Mouse (Mus musculus) lung, embryonic 16.5 days (tissue): ENCODE measurements around the gene Usp53. TPM values are rescaled to one million over a fixed set of nuclear protein-coding genes. Genes with fewer than 3 reads are reported as not detected.
"Not testable (repeated sequence)": the region's sequence is repeated elsewhere in the genome, so short reads cannot be mapped to it uniquely, and the experiment has no call there.

Source experiments
- ATAC-seq: fragments of 200-750 bp; cut with Nextera tagmentation; 2 replicates; pipeline ENCODE4 v1.8.0; 2017; ENCODE audit warnings: low read depth, mild to moderate bottlenecking, moderate library complexity
- H3K27ac ChIP-seq: fragments of 300-500 bp; sonication (generic); 2 replicates; pipeline ENCODE4 v1.5.1; 2014; ENCODE audit warnings: mild to moderate bottlenecking, control low read depth, low read length
- H3K27me3 ChIP-seq: fragments of 300-500 bp; sonication (generic); 2 replicates; pipeline ENCODE4 v1.6.1; 2014; ENCODE audit warnings: low read depth, low read length, mixed read lengths; ENCODE audit not compliant: control insufficient read depth, insufficient read depth
- H3K36me3 ChIP-seq: fragments of 300-500 bp; sonication (generic); 2 replicates; pipeline ENCODE4 v1.6.1; 2014; ENCODE audit warnings: low read length; ENCODE audit not compliant: control insufficient read depth, insufficient read depth
- H3K4me1 ChIP-seq: fragments of 300-500 bp; sonication (generic); replicated peaks from 2 replicates; pipeline ENCODE4 v1.6.1; 2014; ENCODE audit warnings: low read length, mixed read lengths; ENCODE audit not compliant: control insufficient read depth, insufficient read depth
- H3K4me2 ChIP-seq: fragments of 300-500 bp; sonication (generic); 2 replicates; pipeline ENCODE4 v1.6.1; 2014; ENCODE audit warnings: low read depth, low read length, control low read depth
- H3K4me3 ChIP-seq: fragments of 300-500 bp; sonication (generic); 2 replicates; pipeline ENCODE4 v1.5.1; 2014; ENCODE audit warnings: mild to moderate bottlenecking, low read length, control low read depth
- H3K9ac ChIP-seq: fragments of 300-500 bp; sonication (generic); 2 replicates; pipeline ENCODE4 v1.6.1; 2014; ENCODE audit warnings: low read length, control low read depth
- H3K9me3 ChIP-seq: fragments of 300-500 bp; sonication (generic); 2 replicates; pipeline ENCODE4 v1.6.1; 2016; ENCODE audit warnings: low read length; ENCODE audit not compliant: control insufficient read depth
- WGBS: fragments of 180-500 bp; shearing (Covaris S2); extraction: QIAGEN DNeasy Blood & Tissue Kit; methylation state at CpG from one replicate; pipeline ENCODE4 v1.1.7; 2014; 5-methylcytosine and 5-hydroxymethylcytosine counted together
- polyA plus RNA-seq: library from polyadenylated mRNA; unstranded; fragments of >200 nt; fragmentation: Nextera tagmentation; extraction: Ambion mirVana; gene quantifications from 2 replicates; pipeline ENCODE4 v1.2.1, GENCODE M21; 2015

The Usp53 gene
- polyA plus RNA-seq, 1 experiment from 2014 or later: 6.2 TPM

- H3K36me3 ChIP-seq: peaks cover 6% of the 10 kb centered on the region; the same call in 1 of the 2 replicates
- H3K4me3 ChIP-seq: no peak overlapping the region
- no peak for ATAC-seq
- no peaks in the 10 kb centered on the region for H3K4me1 ChIP-seq
- H3K9ac ChIP-seq: no peak overlapping the region
- WGBS: 68% methylated on average over 3 of the region's 3 CpGs
- no peak overlapping the region for H3K27ac ChIP-seq
- no peak overlapping the region for H3K4me2 ChIP-seq
- no peaks in the 10 kb centered on the region for H3K27me3 ChIP-seq
- H3K9me3 ChIP-seq: no peaks in the 10 kb centered on the region
Observed at GRCm38 (mm10) chr3:122972126-122972822, 12.0 kb downstream of the Usp53 start.

GRCm38 (mm10) chr3:122968391-122968790, 15.9 kb downstream of the Usp53 start:
- WGBS: 86% methylated on average over 9 of the region's 9 CpGs
- Histone ChIP-seq H3K27ac (no peak overlapping the region), H3K4me2 (no peak overlapping the region), H3K4me3 (no peak overlapping the region), H3K27me3 (no peaks in the 10 kb centered on the region), H3K9ac (no peak overlapping the region), H3K4me1 (no peaks in the 10 kb centered on the region), H3K36me3 (peaks cover 6% of the 10 kb centered on the region; the same call in 1 of the 2 replicates), H3K9me3 (no peaks in the 10 kb centered on the region)
- ATAC-seq: no peak

- Histone ChIP-seq H3K4me1 (no peaks in the 10 kb centered on the region), H3K27ac (no peak overlapping the region), H3K9ac (no peak overlapping the region), H3K36me3 (peaks cover 6% of the 10 kb centered on the region; the same call in 1 of the 2 replicates), H3K4me3 (no peak overlapping the region), H3K27me3 (no peaks in the 10 kb centered on the region), H3K4me2 (no peak overlapping the region), H3K9me3 (no peaks in the 10 kb centered on the region)
- 65% methylated on average over 5 of the region's 5 CpGs for WGBS
- no peak for ATAC-seq
Observed at GRCm38 (mm10) chr3:122964301-122964700, 20.0 kb downstream of the Usp53 start.

- Histone ChIP-seq H3K9me3 (no peaks in the 10 kb centered on the region), H3K27ac (no peak overlapping the region), H3K4me2 (no peak overlapping the region), H3K36me3 (no peaks in the 10 kb centered on the region; the same call in 1 of the 2 replicates), H3K4me1 (no peaks in the 10 kb centered on the region), H3K9ac (no peak overlapping the region), H3K27me3 (no peaks in the 10 kb centered on the region), H3K4me3 (no peak overlapping the region)
- WGBS: 74% methylated on average over 2 of the region's 2 CpGs
- ATAC-seq: no peak
Observed at GRCm38 (mm10) chr3:122950129-122950528, 34.2 kb downstream of the Usp53 start.

GRCm38 (mm10) chr3:122943387-122943890, 40.9 kb downstream of the Usp53 start:
- no peaks in the 10 kb centered on the region for H3K36me3 ChIP-seq
- H3K4me3 ChIP-seq: no peak overlapping the region
- H3K27me3 ChIP-seq: no peaks in the 10 kb centered on the region
- H3K4me1 ChIP-seq: no peaks in the 10 kb centered on the region
- H3K9ac ChIP-seq: no peak overlapping the region
- no peak for ATAC-seq
- 63% methylated on average over 6 of the region's 6 CpGs for WGBS
- H3K27ac ChIP-seq: no peak overlapping the region
- H3K4me2 ChIP-seq: no peak overlapping the region
- no peaks in the 10 kb centered on the region for H3K9me3 ChIP-seq

GRCm38 (mm10) chr3:122939215-122939614, 45.1 kb downstream of the Usp53 start:
- WGBS: 62% methylated on average over 2 of the region's 2 CpGs
- Histone ChIP-seq H3K27ac (no peak overlapping the region), H3K36me3 (no peaks in the 10 kb centered on the region), H3K4me2 (no peak overlapping the region), H3K9me3 (no peaks in the 10 kb centered on the region), H3K9ac (no peak overlapping the region), H3K27me3 (no peaks in the 10 kb centered on the region), H3K4me1 (no peaks in the 10 kb centered on the region), H3K4me3 (no peak overlapping the region)
- ATAC-seq: no peak

- not testable (repeated sequence) for H3K27me3 ChIP-seq, H3K4me2 ChIP-seq, H3K36me3 ChIP-seq, H3K9ac ChIP-seq, H3K4me3 ChIP-seq, ATAC-seq, H3K9me3 ChIP-seq, H3K4me1 ChIP-seq, H3K27ac ChIP-seq
- 81% methylated on average over 13 of the region's 13 CpGs for WGBS
Observed at GRCm38 (mm10) chr3:122937176-122937575, 47.1 kb downstream of the Usp53 start.

GRCm38 (mm10) chr3:122932466-122932865, 51.8 kb downstream of the Usp53 start:
- H3K9me3 ChIP-seq: no peaks in the 10 kb centered on the region
- H3K4me2 ChIP-seq: no peak overlapping the region
- H3K4me3 ChIP-seq: no peak overlapping the region
- H3K27ac ChIP-seq: no peak overlapping the region
- H3K4me1 ChIP-seq: no peaks in the 10 kb centered on the region
- H3K9ac ChIP-seq: no peak overlapping the region
- no peaks in the 10 kb centered on the region for H3K27me3 ChIP-seq
- H3K36me3 ChIP-seq: no peaks in the 10 kb centered on the region
- WGBS: 85% methylated on average over 1 of the region's 1 CpGs
- ATAC-seq: no peak

- Histone ChIP-seq H3K36me3 (no peaks in the 10 kb centered on the region), H3K9me3 (no peaks in the 10 kb centered on the region), H3K27ac (no peak overlapping the region), H3K4me2 (no peak overlapping the region), H3K9ac (no peak overlapping the region), H3K4me1 (no peaks in the 10 kb centered on the region), H3K4me3 (no peak overlapping the region), H3K27me3 (no peaks in the 10 kb centered on the region)
- ATAC-seq: no peak
- 91% methylated on average over 6 of the region's 6 CpGs for WGBS
Observed at GRCm38 (mm10) chr3:122929723-122930122, 54.6 kb downstream of the Usp53 start.
